Mouse (Mus musculus): ENCODE data around the gene Hist1h2bf. TPM values are rescaled to one million over a fixed set of nuclear protein-coding genes. Genes with fewer than 3 reads are reported as not detected.
A peak's percentile ranks its signal among the peaks of the same experiment; 100 is the strongest.
"Not testable (repeated sequence)": the region's sequence is repeated elsewhere in the genome, so short reads cannot be mapped to it uniquely, and the experiment has no call there.

The Hist1h2bf gene
- total RNA-seq, 1 experiment from 2014 or later, result 569 TPM

DNA sequence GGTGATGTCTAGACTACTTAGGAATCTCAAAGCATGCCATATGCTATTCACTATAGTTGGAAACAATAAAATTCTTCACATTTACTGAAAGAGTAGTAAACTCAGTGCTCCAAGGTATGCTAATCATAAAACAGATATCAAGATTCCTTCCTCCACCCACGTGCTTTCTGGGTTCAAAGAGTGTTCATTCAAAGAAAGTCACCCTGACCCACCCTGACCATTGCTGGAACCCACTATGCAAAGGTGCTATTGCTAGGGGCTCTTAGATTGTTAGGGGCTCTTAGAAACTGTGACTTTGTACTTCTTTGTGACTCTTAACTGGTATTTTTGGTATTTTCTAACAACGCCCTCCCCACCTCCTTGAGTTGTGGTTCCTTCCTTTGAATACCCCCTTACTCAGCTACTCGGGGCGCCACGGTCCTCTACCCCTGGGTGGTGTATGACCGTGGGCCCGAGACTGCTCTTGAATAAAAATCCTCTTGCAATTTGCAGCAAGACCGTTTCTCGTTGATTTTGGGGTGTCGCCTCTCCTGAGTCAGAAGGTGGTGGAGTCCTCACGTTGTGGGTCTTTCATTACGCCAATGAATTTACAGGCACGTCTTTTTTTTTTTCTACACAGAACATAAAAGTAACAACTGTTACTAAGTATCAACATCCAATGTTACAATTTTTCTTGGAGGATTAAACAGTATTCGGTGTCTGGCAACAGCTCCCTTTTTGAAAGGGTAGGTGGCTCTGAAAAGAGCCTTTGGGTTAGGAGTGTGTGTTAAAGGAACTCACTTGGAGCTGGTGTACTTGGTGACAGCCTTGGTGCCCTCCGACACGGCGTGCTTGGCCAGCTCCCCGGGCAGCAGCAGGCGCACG lies 730 bp downstream of the Hist1h2bf start:
- ATAC-seq (replicated peaks; ENCODE audit: low read depth, poor library complexity, severe bottlenecking), result not testable (repeated sequence)

DNA sequence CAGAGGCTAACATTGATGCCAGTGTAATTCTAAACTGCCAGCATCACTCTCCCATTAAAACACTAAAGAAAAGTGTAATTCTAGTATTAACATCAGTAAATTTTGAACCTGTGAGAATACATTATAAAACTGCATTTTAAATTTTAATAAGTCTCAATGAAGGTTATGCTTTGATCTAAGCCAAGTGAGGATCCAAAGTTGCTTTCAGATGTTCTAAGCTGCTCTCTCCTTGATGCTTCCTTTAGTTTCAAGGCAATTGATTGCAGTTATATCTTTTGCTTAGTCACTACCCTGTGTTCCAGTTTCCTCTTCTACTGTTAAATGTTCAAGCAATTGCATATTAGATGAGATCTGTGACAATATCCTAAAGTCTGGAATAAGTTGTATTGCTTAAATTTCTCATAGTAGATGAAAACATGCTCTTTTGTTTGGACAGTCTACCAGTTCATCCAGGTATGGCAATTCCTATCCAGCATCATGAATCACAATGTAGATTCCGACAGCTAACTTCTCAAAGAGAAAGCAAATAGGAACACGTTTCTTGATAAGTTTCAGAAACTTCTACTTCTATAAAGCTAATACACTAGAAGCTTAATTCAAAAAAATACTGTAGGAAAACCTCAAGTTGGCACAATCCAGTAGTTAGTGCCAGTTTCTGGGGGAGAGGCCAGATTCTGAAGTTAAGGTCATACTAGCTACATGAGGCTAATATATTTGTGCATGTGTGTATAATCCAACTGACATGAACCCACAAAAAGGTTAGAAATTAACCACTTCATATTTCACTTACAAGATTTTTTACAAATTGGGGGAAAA lies 1.6 kb downstream of the Hist1h2bf start:
- no peak for ATAC-seq (replicated peaks; ENCODE audit: low read depth, poor library complexity, severe bottlenecking)

DNA sequence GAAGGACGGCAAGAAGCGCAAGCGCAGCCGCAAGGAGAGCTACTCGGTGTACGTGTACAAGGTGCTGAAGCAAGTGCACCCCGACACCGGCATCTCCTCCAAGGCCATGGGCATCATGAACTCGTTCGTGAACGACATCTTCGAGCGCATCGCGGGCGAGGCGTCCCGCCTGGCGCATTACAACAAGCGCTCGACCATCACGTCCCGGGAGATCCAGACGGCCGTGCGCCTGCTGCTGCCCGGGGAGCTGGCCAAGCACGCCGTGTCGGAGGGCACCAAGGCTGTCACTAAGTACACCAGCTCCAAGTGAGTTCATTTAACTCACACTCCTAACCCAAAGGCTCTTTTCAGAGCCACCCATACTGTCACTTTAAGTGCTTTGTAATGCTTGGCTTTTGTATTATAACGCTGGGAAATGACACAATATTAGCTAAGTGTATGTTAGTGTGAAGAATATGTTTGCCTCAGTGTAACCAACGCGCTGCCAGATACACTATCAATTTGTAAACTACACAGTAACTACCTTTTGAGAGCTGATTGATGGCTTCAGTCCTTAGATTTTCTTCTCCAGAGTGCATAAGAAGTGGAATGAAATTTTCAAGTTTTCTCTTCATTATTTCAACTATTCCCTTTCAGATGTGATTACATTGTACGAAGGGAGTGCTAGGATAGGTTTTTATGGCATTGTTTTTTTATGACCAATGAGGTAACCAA lies 2.3 kb downstream of the Hist1h2bf start:
- peak; percentile 9; the same call in 1 of the 2 replicates for ATAC-seq (replicated peaks; ENCODE audit: low read depth, poor library complexity, severe bottlenecking)

DNA sequence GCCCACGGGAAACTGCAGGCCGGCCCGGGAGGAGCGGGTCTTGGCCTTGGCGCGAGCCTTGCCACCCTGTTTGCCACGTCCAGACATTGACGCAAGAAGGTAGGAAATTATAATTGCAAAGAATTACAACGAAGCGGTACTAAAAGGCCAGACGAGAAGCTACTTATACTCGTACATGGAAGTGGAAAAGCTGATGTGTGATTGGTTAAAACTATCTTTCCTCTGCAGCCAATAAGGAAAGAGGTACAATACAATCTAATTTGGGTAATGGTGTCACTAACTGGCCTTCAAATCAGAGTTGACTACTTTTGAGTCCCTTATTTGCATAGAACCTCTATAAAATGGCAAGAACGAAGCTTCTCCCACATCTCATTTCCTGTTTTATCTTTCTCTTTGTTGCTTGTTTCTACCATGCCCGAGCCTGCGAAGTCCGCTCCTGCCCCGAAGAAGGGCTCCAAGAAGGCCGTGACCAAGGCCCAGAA lies 2.9 kb downstream of the Hist1h2bf start, which contains the start of the genes Hist1h2ae and Hist1h2bg:
Hist1h2ae (minus strand) TSS at position 199 of the 482 bp plus-strand sequence.
Hist1h2bg (plus strand) TSS at position 375 of the 482 bp plus-strand sequence.
- ATAC-seq (replicated peaks; ENCODE audit: low read depth, poor library complexity, severe bottlenecking), result peak; percentile 76

DNA sequence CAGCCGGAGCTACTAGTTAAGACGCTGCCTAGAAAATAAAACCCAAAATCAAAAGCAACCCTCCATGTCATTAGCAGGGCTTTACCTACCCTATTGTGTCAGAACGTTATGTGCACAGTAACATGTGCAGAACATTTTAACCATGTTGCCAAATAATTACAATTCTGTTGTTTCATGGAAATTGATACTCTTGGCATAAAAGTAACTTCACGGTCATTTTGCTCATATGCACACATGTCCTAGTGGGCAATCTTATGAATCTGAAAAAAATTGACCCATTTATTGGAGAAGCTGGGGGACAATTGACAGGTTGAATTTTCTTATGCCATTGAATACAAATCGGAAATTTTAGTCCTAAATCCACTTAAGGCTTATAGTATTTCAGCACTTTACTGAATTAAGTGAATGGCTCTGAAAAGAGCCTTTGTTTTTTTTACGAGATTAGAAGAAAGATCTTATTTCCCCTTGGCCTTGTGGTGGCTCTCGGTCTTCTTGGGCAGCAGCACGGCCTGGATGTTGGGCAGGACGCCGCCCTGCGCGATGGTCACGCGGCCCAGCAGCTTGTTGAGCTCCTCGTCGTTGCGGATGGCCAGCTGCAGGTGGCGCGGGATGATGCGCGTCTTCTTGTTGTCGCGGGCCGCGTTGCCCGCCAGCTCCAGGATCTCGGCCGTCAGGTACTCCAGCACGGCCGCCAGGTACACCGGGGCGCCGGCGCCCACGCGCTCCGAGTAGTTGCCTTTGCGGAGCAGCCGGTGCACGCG lies 3.6 kb downstream of the Hist1h2bf start:
- ATAC-seq (replicated peaks; ENCODE audit: low read depth, poor library complexity, severe bottlenecking), result not testable (repeated sequence)

DNA sequence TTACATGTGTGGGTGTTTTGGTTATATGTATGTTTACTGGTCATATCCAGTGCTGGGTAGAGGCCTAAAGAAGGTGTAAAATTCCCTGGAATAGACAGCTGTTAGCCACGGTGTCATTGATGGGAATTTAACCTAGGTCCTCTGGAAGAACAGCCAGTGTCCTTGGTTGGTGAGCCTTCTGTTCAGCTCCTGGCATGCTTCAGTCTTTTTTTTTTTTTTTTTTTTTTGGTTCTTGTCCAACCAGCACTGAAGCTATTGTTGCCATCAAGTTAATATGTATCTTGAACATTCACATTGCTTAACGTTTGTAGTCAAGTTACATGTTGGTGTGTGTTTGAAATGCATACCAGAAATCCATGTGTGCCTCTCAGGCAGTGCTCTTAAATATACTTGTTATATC lies 9.5 kb downstream of the Hist1h2bf start:
- no peak for ATAC-seq (replicated peaks; ENCODE audit: low read depth, poor library complexity, severe bottlenecking)

DNA sequence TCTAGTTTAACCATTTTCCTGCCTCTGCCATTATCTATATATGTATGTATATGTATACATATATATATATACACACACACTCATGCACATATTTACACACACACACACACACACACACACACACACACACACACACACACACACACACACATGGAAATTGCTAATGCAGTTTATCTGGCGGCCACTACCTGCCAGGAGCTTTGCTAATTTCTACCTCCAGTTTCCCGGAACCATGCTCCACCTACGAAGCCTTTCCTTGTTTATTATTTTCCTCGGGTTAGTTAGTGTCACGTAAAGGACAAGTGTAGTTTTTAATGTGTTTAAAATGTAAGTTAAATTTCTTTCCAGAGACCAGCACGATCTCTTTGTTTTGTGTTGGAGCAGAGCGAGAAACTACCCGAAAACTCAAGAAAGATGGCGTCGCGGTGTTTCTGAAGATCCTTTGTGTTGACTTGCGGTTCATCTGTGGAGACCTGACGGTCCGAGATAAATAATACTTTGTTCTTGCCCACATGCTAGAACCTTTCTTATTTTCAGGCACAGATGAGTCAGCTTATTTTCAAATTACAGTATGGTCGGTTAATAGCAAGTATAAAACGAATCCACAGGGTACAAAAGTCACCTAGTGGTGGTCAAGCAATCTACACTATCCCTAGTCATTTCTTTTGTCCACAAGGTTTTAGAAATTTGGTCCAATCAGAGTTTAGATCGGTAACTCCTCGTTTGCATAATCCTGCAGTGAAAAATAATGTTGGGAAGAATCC lies 11.1 kb downstream of the Hist1h2bf start:
- ATAC-seq (replicated peaks; ENCODE audit: low read depth, poor library complexity, severe bottlenecking), result peak; percentile 46

DNA sequence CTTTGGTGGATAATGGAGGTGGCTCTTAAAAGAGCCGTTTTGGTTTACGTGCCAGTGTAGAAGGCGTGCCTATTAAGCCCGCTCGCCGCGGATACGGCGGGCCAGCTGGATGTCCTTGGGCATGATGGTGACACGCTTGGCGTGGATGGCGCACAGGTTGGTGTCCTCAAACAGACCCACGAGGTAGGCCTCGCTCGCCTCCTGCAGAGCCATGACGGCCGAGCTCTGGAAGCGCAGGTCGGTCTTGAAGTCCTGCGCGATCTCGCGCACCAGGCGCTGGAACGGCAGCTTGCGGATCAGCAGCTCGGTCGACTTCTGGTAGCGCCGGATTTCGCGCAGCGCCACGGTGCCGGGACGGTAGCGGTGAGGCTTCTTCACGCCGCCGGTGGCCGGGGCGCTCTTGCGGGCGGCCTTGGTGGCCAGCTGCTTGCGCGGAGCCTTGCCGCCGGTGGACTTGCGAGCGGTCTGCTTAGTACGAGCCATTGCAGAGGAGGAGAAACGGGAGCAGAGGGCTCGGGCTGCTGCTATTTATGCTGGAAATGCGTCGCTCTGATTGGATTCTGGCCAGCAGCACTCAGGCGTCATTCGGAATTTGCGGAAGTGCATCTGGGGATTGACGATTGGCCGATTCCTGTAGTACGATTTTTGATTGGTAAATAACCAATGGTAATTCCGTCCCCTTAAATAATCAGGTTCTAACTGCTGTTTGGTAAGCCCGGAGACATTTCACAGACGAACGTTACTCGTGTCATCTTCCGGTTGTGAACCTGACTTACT lies 11.9 kb downstream of the Hist1h2bf start, which contains the start of gene Hist1h3e:
Hist1h3e (minus strand) TSS at position 487 of the 777 bp plus-strand sequence.
- ATAC-seq (replicated peaks; ENCODE audit: low read depth, poor library complexity, severe bottlenecking), result peak; percentile 79

DNA sequence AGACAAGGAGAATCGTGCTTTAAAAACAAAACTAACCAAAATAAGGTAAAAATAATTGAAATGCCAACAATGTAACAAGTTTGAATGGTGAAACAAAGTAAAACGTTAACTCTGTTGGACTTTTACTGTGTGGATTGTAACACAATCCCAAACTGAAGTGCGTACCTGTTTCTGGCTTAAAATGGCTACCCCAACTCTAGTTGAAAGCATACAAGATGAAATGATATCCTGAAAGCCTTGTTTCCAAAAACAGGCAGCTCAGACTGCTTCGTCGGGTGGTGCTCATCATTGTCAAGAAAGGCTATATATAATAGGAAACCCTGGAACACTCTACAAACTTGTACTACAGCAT lies 12.5 kb downstream of the Hist1h2bf start:
- ATAC-seq (replicated peaks; ENCODE audit: low read depth, poor library complexity, severe bottlenecking), result not testable (repeated sequence)

DNA sequence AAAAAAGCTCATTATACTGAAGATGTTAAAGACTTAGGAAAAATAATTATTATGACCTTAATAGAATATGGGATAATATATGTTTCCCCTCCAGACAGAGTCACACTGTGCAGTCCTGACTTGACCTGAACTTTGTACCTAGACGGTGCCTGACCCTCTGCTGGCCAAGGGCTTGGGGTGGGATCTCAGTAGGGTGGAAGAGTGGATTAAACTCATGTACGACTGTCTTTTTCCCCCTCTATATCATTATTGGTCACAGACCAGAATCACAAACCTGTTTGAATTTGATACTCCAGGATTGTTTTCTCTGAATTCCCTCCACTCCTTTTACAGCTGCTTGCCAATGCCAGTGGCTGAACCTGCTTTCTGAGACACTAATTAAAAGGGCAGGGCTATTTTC lies 13.3 kb downstream of the Hist1h2bf start:
- ATAC-seq (replicated peaks; ENCODE audit: low read depth, poor library complexity, severe bottlenecking), result not testable (repeated sequence)

DNA sequence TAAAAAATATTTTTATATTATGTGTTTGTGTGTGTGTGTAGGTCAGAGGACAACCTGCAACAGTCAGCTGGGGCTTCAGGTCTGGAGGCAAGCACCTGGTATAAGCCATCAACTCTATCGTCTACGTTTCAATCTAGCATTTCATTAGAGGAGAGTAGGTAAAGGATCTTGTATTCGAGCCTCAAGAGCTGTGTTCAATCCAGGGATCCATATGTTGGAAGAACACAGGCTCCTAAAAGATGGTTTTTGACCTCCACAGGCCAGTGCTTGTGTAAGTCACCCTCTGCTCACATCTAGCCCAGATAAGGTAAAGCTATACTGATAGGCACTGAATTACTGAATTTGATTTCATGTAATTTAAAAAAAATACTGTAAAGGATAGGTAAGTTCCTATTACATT lies 17.1 kb downstream of the Hist1h2bf start:
- ATAC-seq (replicated peaks; ENCODE audit: low read depth, poor library complexity, severe bottlenecking), result no peak

DNA sequence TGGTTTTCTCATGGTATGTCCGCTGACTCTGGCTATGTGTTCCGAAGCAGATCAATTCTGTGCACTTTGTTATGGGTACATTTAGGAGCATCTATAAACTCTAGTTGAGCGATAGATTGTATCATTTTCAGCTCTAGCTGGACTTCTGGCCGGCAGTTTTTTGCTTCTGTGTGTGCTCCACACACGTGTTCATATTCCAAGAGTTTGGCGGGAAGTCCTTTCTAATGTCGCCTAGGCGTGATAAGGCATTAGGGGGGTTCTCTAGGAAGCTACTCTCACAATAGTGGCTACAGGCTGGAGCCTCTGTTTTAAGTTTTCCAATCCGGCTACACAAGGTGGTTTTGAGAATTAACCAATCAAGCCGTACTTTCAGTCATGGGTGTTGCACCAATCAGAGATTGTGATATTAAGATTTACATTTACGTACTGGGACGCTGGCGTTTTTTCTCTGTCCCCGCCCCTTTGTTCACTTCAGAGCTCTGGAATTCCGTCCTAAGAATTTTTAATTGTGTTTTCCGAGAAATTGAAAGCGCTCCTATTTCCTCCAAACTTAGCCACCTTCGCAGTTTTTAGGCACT lies 18.1 kb downstream of the Hist1h2bf start:
- ATAC-seq (replicated peaks; ENCODE audit: low read depth, poor library complexity, severe bottlenecking), result peak; percentile 49

DNA sequence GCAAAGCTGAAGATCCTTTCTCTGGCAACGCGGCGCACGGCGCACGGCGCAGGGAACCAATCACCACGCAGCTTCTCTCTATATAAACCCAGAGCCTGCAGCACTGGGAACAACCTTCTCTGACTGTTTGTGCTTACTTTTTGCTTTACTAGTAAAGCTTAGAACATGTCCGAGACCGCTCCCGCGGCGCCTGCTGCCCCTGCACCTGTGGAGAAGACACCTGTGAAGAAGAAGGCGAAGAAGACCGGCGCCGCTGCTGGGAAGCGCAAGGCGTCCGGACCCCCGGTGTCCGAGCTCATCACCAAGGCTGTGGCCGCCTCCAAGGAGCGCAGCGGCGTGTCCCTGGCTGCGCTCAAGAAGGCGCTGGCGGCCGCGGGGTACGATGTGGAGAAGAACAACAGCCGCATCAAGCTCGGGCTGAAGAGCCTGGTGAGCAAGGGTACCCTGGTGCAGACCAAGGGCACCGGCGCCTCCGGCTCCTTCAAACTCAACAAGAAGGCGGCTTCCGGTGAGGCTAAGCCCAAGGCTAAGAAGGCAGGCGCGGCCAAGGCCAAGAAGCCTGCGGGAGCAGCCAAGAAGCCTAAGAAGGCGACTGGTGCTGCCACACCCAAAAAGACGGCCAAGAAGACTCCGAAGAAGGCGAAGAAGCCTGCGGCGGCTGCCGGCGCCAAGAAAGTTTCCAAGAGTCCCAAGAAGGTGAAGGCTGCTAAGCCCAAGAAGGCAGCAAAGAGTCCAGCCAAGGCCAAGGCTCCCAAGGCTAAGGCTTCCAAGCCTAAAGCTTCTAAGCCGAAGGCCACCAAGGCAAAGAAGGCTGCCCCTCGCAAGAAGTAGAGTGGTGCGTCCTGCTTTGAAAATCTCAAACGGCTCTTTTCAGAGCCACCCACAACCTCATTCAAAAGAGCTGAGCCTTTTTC lies 18.8 kb downstream of the Hist1h2bf start:
- ATAC-seq (replicated peaks; ENCODE audit: low read depth, poor library complexity, severe bottlenecking), result peak; percentile 57

DNA sequence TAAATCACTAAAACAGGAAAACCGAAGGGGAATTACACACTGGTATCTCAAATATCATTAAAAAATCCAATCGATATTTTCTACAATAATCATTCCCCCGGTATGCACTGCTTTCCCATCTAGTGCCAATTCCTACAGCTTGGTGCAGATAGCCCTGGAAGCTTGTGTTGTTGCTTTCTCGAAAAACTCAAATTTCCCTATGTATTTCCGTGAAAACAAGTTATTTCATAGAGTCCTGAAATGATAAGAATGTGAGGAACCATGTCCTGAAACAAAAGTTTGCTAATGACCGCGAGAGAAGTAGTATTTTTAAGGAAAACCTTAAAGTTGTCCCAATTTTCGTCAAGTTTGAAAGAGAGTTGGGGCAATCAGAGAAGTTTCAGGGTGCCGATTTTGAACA lies 19.6 kb downstream of the Hist1h2bf start:
- ATAC-seq (replicated peaks; ENCODE audit: low read depth, poor library complexity, severe bottlenecking), result no peak

DNA sequence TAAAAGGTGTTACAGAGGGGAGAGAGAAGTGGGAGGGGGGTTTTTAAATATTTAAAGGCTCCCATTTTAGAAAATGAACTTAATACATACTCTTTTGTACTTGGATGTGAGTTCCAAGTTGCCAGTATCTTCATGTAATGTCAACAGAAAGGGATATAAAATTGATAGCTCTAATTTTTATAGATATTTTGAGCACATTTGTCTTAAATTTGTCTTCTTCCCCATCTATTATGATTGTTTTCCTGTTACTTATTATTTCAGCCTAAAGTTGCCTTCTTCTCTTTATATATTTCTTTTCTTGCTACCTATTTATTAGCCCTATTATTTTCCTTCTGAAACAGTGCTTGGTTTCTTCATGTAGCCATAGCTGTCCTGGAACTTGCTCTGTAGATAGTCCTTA lies 21.0 kb downstream of the Hist1h2bf start, which contains the start of gene Hist1h1d:
Hist1h1d (plus strand) TSS at position 301 of the 400 bp plus-strand sequence.
- no peak for ATAC-seq (replicated peaks; ENCODE audit: low read depth, poor library complexity, severe bottlenecking)

All from common myeloid progenitor, adult 5-6 weeks (primary cell).